Mouse (Mus musculus) C2C12 (cell line): Measurements from ENCODE around the gene AI661453.

Experiments used
- CTCF ChIP-seq: IDR thresholded peaks from one replicate; pipeline ENCODE4 v1.5.1; 2011; ENCODE audit not compliant: control insufficient read depth, insufficient read depth, insufficient read length
- MAX ChIP-seq: IDR thresholded peaks from one replicate; pipeline ENCODE4 v1.6.1; 2011; ENCODE audit warnings: mild to moderate bottlenecking, control low read depth
- MYOD1 ChIP-seq: IDR thresholded peaks from one replicate; pipeline ENCODE4 v1.6.1; 2011; ENCODE audit warnings: low read depth; ENCODE audit not compliant: control insufficient read depth, insufficient read length
- MYOG ChIP-seq: IDR thresholded peaks from one replicate; pipeline ENCODE4 v1.6.1; 2011; ENCODE audit not compliant: control insufficient read depth, insufficient read length; ENCODE audit errors: extremely low read depth

DNA sequence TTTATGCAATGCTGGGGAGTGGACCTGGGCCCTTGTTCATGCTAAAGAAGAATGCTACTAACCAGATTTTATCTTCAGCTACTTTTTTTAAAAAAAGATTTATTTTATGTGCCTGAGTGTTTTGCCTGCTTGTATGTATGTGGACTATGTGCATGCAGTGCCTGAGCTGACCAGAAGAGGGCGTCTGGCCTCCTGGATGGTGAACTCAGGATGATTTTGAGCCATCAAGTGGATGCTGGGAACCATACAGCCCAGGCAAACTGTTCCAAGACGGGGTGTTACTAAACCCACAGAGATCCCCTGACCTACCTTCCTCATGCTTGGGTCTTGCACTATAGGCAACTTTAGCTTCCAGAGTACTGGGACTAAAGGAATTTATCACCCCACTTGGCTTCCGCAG lies 39.3 kb downstream of the AI661453 start:
- TF ChIP-seq CTCF (no peak), MAX (no peak), MYOG (no peak), MYOD1 (no peak)
